Mouse (Mus musculus): Measurements from ENCODE around the gene Bcap29.
"Not testable (repeated sequence)": the region's sequence is repeated elsewhere in the genome, so short reads cannot be mapped to it uniquely, and the experiment has no call there.

Gene Bcap29

GRCm38 (mm10) chr12:31578691-31579476 lies 55.6 kb downstream of the Bcap29 start:
- peak; percentile 56 to 62 for DNase-seq (ENCODE audit: low spot score in 2 of 2)

- DNase-seq (ENCODE audit: low spot score in 2 of 2), result no peak
These were observed 60.0 kb downstream of the Bcap29 start for GRCm38 (mm10) chr12:31574506-31574905.

GRCm38 (mm10) chr12:31569784-31570183 lies 64.7 kb downstream of the Bcap29 start:
- DNase-seq (ENCODE audit: low spot score in 2 of 2), result no peak

GRCm38 (mm10) chr12:31568661-31569060 lies 65.8 kb downstream of the Bcap29 start:
- DNase-seq (ENCODE audit: low spot score in 2 of 2), result no peak

- DNase-seq (ENCODE audit: low spot score in 2 of 2), result not testable (repeated sequence)
These were observed 66.9 kb downstream of the Bcap29 start for GRCm38 (mm10) chr12:31567535-31567934.

GRCm38 (mm10) chr12:31560712-31561111 lies 73.7 kb downstream of the Bcap29 start:
- no peak for DNase-seq (ENCODE audit: low spot score in 2 of 2)

- no peak for DNase-seq (ENCODE audit: low spot score in 2 of 2)
These were observed 74.5 kb downstream of the Bcap29 start for GRCm38 (mm10) chr12:31560002-31560401.

GRCm38 (mm10) chr12:31554371-31554770 lies 80.1 kb downstream of the Bcap29 start:
- DNase-seq (ENCODE audit: low spot score in 2 of 2), result no peak

- no peak for DNase-seq (ENCODE audit: low spot score in 2 of 2)
These were observed 83.2 kb downstream of the Bcap29 start for GRCm38 (mm10) chr12:31551252-31551651.

GRCm38 (mm10) chr12:31546061-31546460 lies 88.4 kb downstream of the Bcap29 start:
- no peak for DNase-seq (ENCODE audit: low spot score in 2 of 2)

- no peak for DNase-seq (ENCODE audit: low spot score in 2 of 2)
These were observed 89.2 kb downstream of the Bcap29 start for GRCm38 (mm10) chr12:31545219-31545618.

GRCm38 (mm10) chr12:31541541-31541940 lies 92.9 kb downstream of the Bcap29 start:
- DNase-seq (ENCODE audit: low spot score in 2 of 2), result no peak

Data from right cerebral cortex, postnatal 10 days (tissue).